Mouse (Mus musculus) brain, embryonic 14.5 days (tissue): ENCODE measurements around the gene Fkbp1b.

Experiments used
- CTCF ChIP-seq: fragments of 200-500 bp; IDR thresholded peaks from 2 replicates; pipeline ENCODE4 v1.5.1; 2012; ENCODE audit warnings: inconsistent platforms, mild to moderate bottlenecking, moderate library complexity, borderline replicate concordance; ENCODE audit not compliant: insufficient read depth, insufficient read length; ENCODE audit errors: extremely low read depth
- POLR2A ChIP-seq: fragments of 200-500 bp; IDR thresholded peaks from 2 replicates; pipeline ENCODE4 v1.6.1; 2012; ENCODE audit warnings: mild to moderate bottlenecking, inconsistent platforms, borderline replicate concordance; ENCODE audit not compliant: poor library complexity, insufficient read depth, insufficient read length, severe bottlenecking; ENCODE audit errors: extremely low read depth

DNA sequence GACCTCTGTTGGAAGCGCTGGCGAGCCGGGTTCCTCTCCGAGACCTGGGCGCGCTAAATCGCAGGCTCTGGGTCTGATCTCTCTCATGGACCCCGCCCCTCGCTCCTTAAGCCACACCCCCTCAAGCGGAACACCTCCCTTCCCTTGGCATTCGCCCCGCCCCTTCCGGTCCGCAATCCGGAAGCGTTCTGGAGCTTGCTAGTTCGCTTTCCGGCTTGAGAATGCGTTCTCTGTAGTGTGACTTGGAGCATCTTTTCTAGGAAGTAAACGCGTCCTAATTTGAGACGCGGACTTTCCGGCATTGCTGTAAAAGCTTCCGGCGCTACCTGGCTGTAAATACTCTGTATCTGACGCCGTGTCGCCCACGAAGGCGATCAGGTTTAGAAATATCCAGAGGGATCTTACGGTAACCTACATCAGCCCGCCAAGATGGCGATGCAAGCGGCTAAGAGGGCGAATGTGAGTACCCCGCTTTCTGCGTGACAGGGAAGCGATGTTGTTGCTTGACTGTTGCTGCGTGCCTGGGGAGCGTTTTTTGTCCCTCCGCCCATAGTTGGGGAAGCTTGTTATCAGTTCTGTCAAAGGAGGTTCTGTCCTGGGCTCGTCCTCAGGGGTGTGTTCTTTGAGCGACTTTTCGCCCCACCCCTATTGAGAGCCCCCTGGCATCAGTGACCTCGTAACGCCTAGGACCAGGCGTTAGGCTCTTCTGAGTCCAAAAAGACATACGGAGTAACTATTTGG is 23.9 kb downstream of the Fkbp1b start, which contains the start of gene Sf3b6:
- TF ChIP-seq POLR2A, result peak; percentile 89; the same call in 1 of the 2 replicates
- no peak for TF ChIP-seq CTCF
